Mouse (Mus musculus) G1E (cell line): ENCODE measurements around the gene Gpr89.

Experiments used
- CTCF ChIP-seq: IDR thresholded peaks from 2 replicates; pipeline ENCODE4 v1.5.1; 2012; ENCODE audit warnings: low read depth, low read length, inconsistent platforms, mixed read lengths
- GATA1 ChIP-seq: IDR thresholded peaks from 2 replicates; pipeline ENCODE4 v1.6.1; 2012; ENCODE audit warnings: borderline replicate concordance, low read length, inconsistent platforms, mixed read lengths
- GATA2 ChIP-seq: IDR thresholded peaks from 2 replicates; pipeline ENCODE4 v1.6.1; 2012; ENCODE audit warnings: low read depth, low read length, inconsistent platforms, borderline replicate concordance
- TAL1 ChIP-seq: conservative IDR thresholded peaks from 2 replicates; pipeline ENCODE4 v1.6.1; 2012; ENCODE audit warnings: low read depth, low read length, inconsistent platforms, mixed read lengths

DNA sequence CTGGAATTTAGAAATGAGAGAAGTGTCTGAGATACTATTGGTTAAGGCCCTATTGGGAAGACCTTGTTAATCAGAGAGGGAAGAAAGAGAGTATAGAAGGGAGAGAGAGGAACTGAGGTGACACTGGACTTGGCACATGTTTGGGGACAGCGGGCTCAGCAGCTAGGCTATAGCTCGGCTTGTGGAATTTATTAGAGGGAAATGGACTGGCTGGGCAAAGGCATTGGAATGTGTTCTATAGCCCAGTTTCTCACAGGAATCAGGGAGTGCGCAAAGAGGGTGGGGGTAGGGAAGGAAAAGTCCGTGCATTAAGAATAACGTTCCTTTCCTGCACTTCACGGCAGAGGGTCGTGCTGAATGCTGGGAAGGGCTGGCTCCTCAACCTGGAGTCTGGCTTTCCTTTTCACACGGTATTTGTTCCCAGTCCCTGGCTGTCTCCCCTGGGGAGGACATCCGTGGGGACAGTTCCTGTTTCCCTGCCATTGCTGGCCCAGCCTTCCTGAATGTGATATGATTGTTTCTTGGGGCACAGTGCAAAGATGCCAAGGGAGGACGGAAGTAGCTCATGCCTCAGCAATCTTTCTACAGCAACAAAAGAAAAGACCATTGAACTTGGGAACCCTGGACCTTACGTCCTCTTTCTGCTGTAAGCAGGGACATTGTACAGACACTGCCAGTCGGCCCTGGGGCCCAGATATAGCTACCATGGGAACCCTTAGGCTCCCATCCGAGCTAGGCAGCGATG lies 48.5 kb upstream of the Gpr89 start:
- TF ChIP-seq TAL1: no peak
- TF ChIP-seq CTCF: no peak
- TF ChIP-seq GATA1: no peak
- no peak for TF ChIP-seq GATA2
